Comparison of ENCODE assay signal across 8 mouse cellular contexts in genomic region chr19:46455032-46455431, GRCm38 (mm10). TPM values are rescaled to one million over a fixed set of nuclear protein-coding genes. Genes with fewer than 3 reads are reported as not detected.
DNase-seq lines count a peak whose midpoint lies in the region; ATAC-seq lines count a peak whose summit lies in the region.

No protein-coding gene starts in this region.

- H3K4me2 ChIP-seq in embryonic facial prominence, embryonic 15.5 days (replicated peaks): no peak overlapping the region
- peak overlapping the region; percentile 12; the same call in 1 of the 2 replicates for H3K4me2 ChIP-seq in intestine, embryonic 14.5 days (ENCODE audit: low read length)
- peak overlapping the region; percentile 57 for H3K4me2 ChIP-seq in liver, embryonic 15.5 days
- H3K4me2 ChIP-seq in stomach, embryonic 15.5 days: peak overlapping the region; percentile 35

- peaks cover 64% of the 10 kb centered on the region for H3K36me3 ChIP-seq in erythroblast, embryonic 14.5 days (ENCODE audit: control insufficient read depth)
- H3K36me3 ChIP-seq in embryonic facial prominence, embryonic 15.5 days: peaks cover 55% of the 10 kb centered on the region
- peaks cover 38% of the 10 kb centered on the region for H3K36me3 ChIP-seq in intestine, embryonic 14.5 days (ENCODE audit: control insufficient read depth, insufficient read depth, low read length)
- H3K36me3 ChIP-seq in liver, embryonic 15.5 days (replicated peaks): peaks cover 12% of the 10 kb centered on the region; the same call in 1 of the 2 replicates
- 0 out of 2 replicates have a peak, but pooled peaks cover 6% of the 10 kb centered on the region for H3K36me3 ChIP-seq in stomach, embryonic 15.5 days

- no peak for ATAC-seq in erythroblast, adult 5-6 weeks (replicated peaks; ENCODE audit: low FRiP score, poor library complexity, severe bottlenecking)
- no peak for ATAC-seq in embryonic facial prominence, embryonic 15.5 days (ENCODE audit: insufficient number of reproducible peaks, low FRiP score, low TSS enrichment, low read depth)
- peak; percentile 30; the same call in 1 of the 2 replicates for ATAC-seq in intestine, embryonic 14.5 days (replicated peaks; ENCODE audit: low FRiP score, low TSS enrichment, low read depth)
- peak; percentile 88 for ATAC-seq in liver, embryonic 15.5 days (ENCODE audit: insufficient read depth)
- ATAC-seq in stomach, embryonic 15.5 days (ENCODE audit: insufficient read depth, low FRiP score, low read depth): peak; percentile 89

- no peaks in the 10 kb centered on the region for H3K9me3 ChIP-seq in erythroblast, embryonic 14.5 days (ENCODE audit: control insufficient read depth, low read length)
- no peaks in the 10 kb centered on the region for H3K9me3 ChIP-seq in embryonic facial prominence, embryonic 15.5 days (replicated peaks)
- no peaks in the 10 kb centered on the region for H3K9me3 ChIP-seq in intestine, embryonic 14.5 days (ENCODE audit: control insufficient read depth, low read length)
- no peaks in the 10 kb centered on the region for H3K9me3 ChIP-seq in liver, embryonic 15.5 days (replicated peaks)
- no peaks in the 10 kb centered on the region for H3K9me3 ChIP-seq in stomach, embryonic 15.5 days

- peak; percentile 68 for DNase-seq in intestine, embryonic 14.5 days (ENCODE audit: low spot score)
- no peak for DNase-seq in T-cell, adult 2 months (ENCODE audit: low spot score)
- DNase-seq in Muller cell, postnatal 12 days (ENCODE audit: inconsistent ontology term): no peak

- H3K27me3 ChIP-seq in erythroblast, embryonic 14.5 days (ENCODE audit: control insufficient read depth): no peaks in the 10 kb centered on the region
- no peaks in the 10 kb centered on the region for H3K27me3 ChIP-seq in embryonic facial prominence, embryonic 15.5 days
- H3K27me3 ChIP-seq in intestine, embryonic 14.5 days (replicated peaks; ENCODE audit: control insufficient read depth, insufficient read depth, low read length): no peaks in the 10 kb centered on the region
- no peaks in the 10 kb centered on the region for H3K27me3 ChIP-seq in liver, embryonic 15.5 days
- H3K27me3 ChIP-seq in stomach, embryonic 15.5 days (replicated peaks): no peaks in the 10 kb centered on the region

- peaks cover 52% of the 10 kb centered on the region for H3K4me1 ChIP-seq in erythroblast, embryonic 14.5 days (ENCODE audit: control insufficient read depth)
- H3K4me1 ChIP-seq in embryonic facial prominence, embryonic 15.5 days: peaks cover 36% of the 10 kb centered on the region
- peaks cover 23% of the 10 kb centered on the region for H3K4me1 ChIP-seq in intestine, embryonic 14.5 days (replicated peaks; ENCODE audit: control insufficient read depth, insufficient read depth, low read length)
- H3K4me1 ChIP-seq in liver, embryonic 15.5 days (replicated peaks): peaks cover 81% of the 10 kb centered on the region
- peaks cover 29% of the 10 kb centered on the region for H3K4me1 ChIP-seq in stomach, embryonic 15.5 days

- 47% methylated on average over 1 of the region's 1 CpGs for WGBS in embryonic facial prominence, embryonic 15.5 days
- WGBS in intestine, embryonic 14.5 days: 9% methylated on average over 1 of the region's 1 CpGs
- WGBS in liver, embryonic 15.5 days (ENCODE audit: insufficient replicate concordance): 0% methylated on average over 1 of the region's 1 CpGs
- WGBS in stomach, embryonic 15.5 days: 22% methylated on average over 1 of the region's 1 CpGs

- peak overlapping the region; percentile 8 for H3K4me3 ChIP-seq in erythroblast, embryonic 14.5 days (replicated peaks)
- no peak overlapping the region for H3K4me3 ChIP-seq in embryonic facial prominence, embryonic 15.5 days (replicated peaks)
- no peak overlapping the region for H3K4me3 ChIP-seq in intestine, embryonic 14.5 days (ENCODE audit: low read depth, low read length)
- peak overlapping the region; percentile 11; the same call in 1 of the 2 replicates for H3K4me3 ChIP-seq in liver, embryonic 15.5 days (replicated peaks)
- 0 out of 2 replicates have a peak overlapping the region, but pooled peaks have one; percentile 0 for H3K4me3 ChIP-seq in stomach, embryonic 15.5 days (replicated peaks)

- no peak overlapping the region for H3K9ac ChIP-seq in embryonic facial prominence, embryonic 15.5 days
- no peak overlapping the region for H3K9ac ChIP-seq in intestine, embryonic 14.5 days (ENCODE audit: low read length)
- peak overlapping the region; percentile 16 for H3K9ac ChIP-seq in liver, embryonic 15.5 days
- 0 out of 2 replicates have a peak overlapping the region, but pooled peaks have one; percentile 4 for H3K9ac ChIP-seq in stomach, embryonic 15.5 days

- H3K27ac ChIP-seq in embryonic facial prominence, embryonic 15.5 days (replicated peaks): peak overlapping the region; percentile 77
- H3K27ac ChIP-seq in intestine, embryonic 14.5 days (ENCODE audit: low read depth): peak overlapping the region; percentile 78
- peak overlapping the region; percentile 90 for H3K27ac ChIP-seq in liver, embryonic 15.5 days (replicated peaks)
- H3K27ac ChIP-seq in stomach, embryonic 15.5 days: peak overlapping the region; percentile 95

RNA-seq across cellular contexts. Expression of gene Trim8, which starts 46.5 kb away (rescaled TPM):
- 4.2 and 5.2 TPM in 2 replicates for polyA plus RNA-seq in erythroblast, embryonic 14.5 days (2012)
- total RNA-seq in erythroblast, adult 5-6 weeks (2015; ENCODE audit: low replicate concordance): 5.4 and 6.1 TPM in 2 replicates
- 2.0 and 6.4 TPM in 2 replicates for total RNA-seq in erythroblast, adult 5-6 weeks (2017; ENCODE audit: low replicate concordance)
- 20.7 and 21.7 TPM in 2 replicates for polyA plus RNA-seq in embryonic facial prominence, embryonic 15.5 days (2015; fragmentation: Nextera tagmentation; extraction: Ambion mirVana)
- polyA plus RNA-seq in intestine, embryonic 14.5 days (2014; fragmentation: Nextera tagmentation; extraction: Ambion mirVana): 20.1 and 21.1 TPM in 2 replicates
- 8.8 and 10.9 TPM in 2 replicates for polyA plus RNA-seq in liver, embryonic 15.5 days (2015; fragmentation: Nextera tagmentation; extraction: Ambion mirVana)
- 20.4 and 20.9 TPM in 2 replicates for polyA plus RNA-seq in stomach, embryonic 15.5 days (2015; fragmentation: Nextera tagmentation; extraction: Ambion mirVana)

RNA-seq across cellular contexts. Expression of gene Sufu, which starts 58.3 kb away (rescaled TPM):
- 0.70 and 0.73 TPM in 2 replicates for polyA plus RNA-seq in erythroblast, embryonic 14.5 days (2012)
- total RNA-seq in erythroblast, adult 5-6 weeks (2015; ENCODE audit: low replicate concordance): 3.8 and 10.8 TPM in 2 replicates
- 1.1 and 1.2 TPM in 2 replicates for total RNA-seq in erythroblast, adult 5-6 weeks (2017; ENCODE audit: low replicate concordance)
- 36.0 and 38.4 TPM in 2 replicates for polyA plus RNA-seq in embryonic facial prominence, embryonic 15.5 days (2015; fragmentation: Nextera tagmentation; extraction: Ambion mirVana)
- 30.3 and 32.3 TPM in 2 replicates for polyA plus RNA-seq in intestine, embryonic 14.5 days (2014; fragmentation: Nextera tagmentation; extraction: Ambion mirVana)
- 5.4 and 5.8 TPM in 2 replicates for polyA plus RNA-seq in liver, embryonic 15.5 days (2015; fragmentation: Nextera tagmentation; extraction: Ambion mirVana)
- 24.9 and 26.2 TPM in 2 replicates for polyA plus RNA-seq in stomach, embryonic 15.5 days (2015; fragmentation: Nextera tagmentation; extraction: Ambion mirVana)

RNA-seq across cellular contexts. Expression of gene Actr1a, which starts 59.5 kb away (rescaled TPM):
- polyA plus RNA-seq in erythroblast, embryonic 14.5 days (2012): 4.0 and 5.4 TPM in 2 replicates
- total RNA-seq in erythroblast, adult 5-6 weeks (2015; ENCODE audit: low replicate concordance): 16.5 and 21.5 TPM in 2 replicates
- total RNA-seq in erythroblast, adult 5-6 weeks (2017; ENCODE audit: low replicate concordance): 38.2 and 39.2 TPM in 2 replicates
- polyA plus RNA-seq in embryonic facial prominence, embryonic 15.5 days (2015; fragmentation: Nextera tagmentation; extraction: Ambion mirVana): 149 and 153 TPM in 2 replicates
- 127 and 142 TPM in 2 replicates for polyA plus RNA-seq in intestine, embryonic 14.5 days (2014; fragmentation: Nextera tagmentation; extraction: Ambion mirVana)
- polyA plus RNA-seq in liver, embryonic 15.5 days (2015; fragmentation: Nextera tagmentation; extraction: Ambion mirVana): 49.4 and 53.3 TPM in 2 replicates
- polyA plus RNA-seq in stomach, embryonic 15.5 days (2015; fragmentation: Nextera tagmentation; extraction: Ambion mirVana): 122 TPM in 2 replicates

Comparison
In these comparisons a context has a peak if more than half of its experiments do, and no peak if none do; other contexts are left out.
1. H3K4me3 ChIP-seq: peak in erythroblast, embryonic 14.5 days (single experiment), liver, embryonic 15.5 days (single experiment) and stomach, embryonic 15.5 days (single experiment); none in embryonic facial prominence, embryonic 15.5 days (single experiment) and intestine, embryonic 14.5 days (single experiment).
2. ATAC-seq: peak in intestine, embryonic 14.5 days (single experiment), liver, embryonic 15.5 days (single experiment) and stomach, embryonic 15.5 days (single experiment); none in erythroblast, adult 5-6 weeks (single experiment) and embryonic facial prominence, embryonic 15.5 days (single experiment).
3. H3K9ac ChIP-seq: peak in liver, embryonic 15.5 days (single experiment) and stomach, embryonic 15.5 days (single experiment); none in embryonic facial prominence, embryonic 15.5 days (single experiment) and intestine, embryonic 14.5 days (single experiment).
4. Peak in every context shown above with its lines, with median percentiles within 50 percentile points of each other: H3K27ac ChIP-seq.